Mouse (Mus musculus) layer of hippocampus, postnatal 14 days (tissue): Measurements from ENCODE around the gene Tsga8. TPM values are rescaled to one million over a fixed set of nuclear protein-coding genes. Genes with fewer than 3 reads are reported as not detected.

ENCODE experiments used
- DNase-seq, 2 experiments: peaks; one replicate each; pipeline ENCODE4 v3.0.0; 2021 to 2022; ENCODE audit warnings: low spot score in 2 of 2, mixed read lengths in 1 of 2
- long read RNA-seq, 2 experiments: library from polyadenylated mRNA; stranded (forward); transcript quantifications; one replicate each; pipeline ENCODE4 v2.0.0; 2021
- total RNA-seq, 2 experiments: library from RNA; stranded (reverse); gene quantifications; 2 replicates each; pipeline ENCODE4 v1.2.3; 2021

Tsga8 gene
- total RNA-seq = not detected
- long read RNA-seq, experiment 1 = 0 reads
- long read RNA-seq, experiment 2 = 0 reads

- DNase-seq = no peak
Measured at GRCm38 (mm10) chrX:83487598-83487997, at the start of gene Tsga8. TSS of gene Tsga8 (minus strand) at chrX:83487924.
